Mouse (Mus musculus): ENCODE data around the gene P2ry6. TPM values are rescaled to one million over a fixed set of nuclear protein-coding genes. Genes with fewer than 3 reads are reported as not detected.

P2ry6 gene
- 4.9 and 6.3 TPM in 2 replicates for polyA plus RNA-seq (2015; fragmentation: Nextera tagmentation; extraction: Ambion mirVana)

DNA sequence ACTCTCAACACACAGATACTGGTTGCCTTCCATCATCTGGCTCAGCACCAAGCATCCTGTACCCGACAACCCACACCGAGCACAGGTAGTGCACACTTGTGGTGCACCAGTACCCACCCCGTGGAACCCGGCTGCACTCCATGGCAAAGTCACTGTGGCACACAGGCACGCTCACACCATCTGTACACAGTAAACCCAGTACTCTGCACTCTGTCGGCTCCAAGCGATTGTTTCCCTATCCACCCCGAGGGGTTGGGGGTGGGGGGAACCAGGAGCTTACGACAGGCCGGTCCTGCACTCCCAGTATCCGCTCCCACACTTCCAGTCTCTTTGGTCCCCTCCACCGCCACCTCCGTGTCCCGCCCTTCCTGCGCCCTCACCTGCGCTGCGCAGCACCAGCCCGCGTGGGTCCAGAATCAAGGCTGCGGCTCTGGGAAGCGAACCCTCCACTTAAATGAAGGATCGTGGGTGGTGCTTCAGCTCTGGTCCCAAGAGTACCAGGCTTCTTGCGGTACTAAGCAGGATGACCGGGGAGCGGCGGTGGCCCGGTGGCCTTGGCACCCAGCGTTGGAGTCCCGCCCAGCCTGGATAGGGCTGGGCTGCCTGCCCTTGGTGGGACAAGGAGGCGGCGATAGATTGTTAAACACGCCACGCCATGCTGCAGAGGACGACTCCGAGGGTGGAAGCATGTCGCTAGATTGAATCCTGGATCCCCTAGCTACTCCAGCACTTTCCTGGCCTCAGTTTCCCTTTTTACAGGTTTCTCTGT, at the start of gene P2ry6:
P2ry6 (minus strand) TSS at position 515 of the 769 bp plus-strand sequence.
- WGBS (ENCODE audit: insufficient replicate concordance): 6% methylated on average over 35 of the region's 36 CpGs
- Histone ChIP-seq H3K4me1 (ENCODE audit: control insufficient read depth, low read depth, low read length) (peaks cover 7% of the 10 kb centered on the region; the same call in 1 of the 2 replicates), H3K36me3 (ENCODE audit: control insufficient read depth, insufficient read depth) (no peaks in the 10 kb centered on the region), H3K27me3 (ENCODE audit: control insufficient read depth, insufficient read depth, low read depth, low read length) (peaks cover 19% of the 10 kb centered on the region), H3K4me2 (ENCODE audit: low read depth, low read length) (peak within 1 kb of the TSS; percentile 51), H3K4me3 (ENCODE audit: low read depth, low read length) (peak within 1 kb of the TSS; percentile 36), H3K9me3 (replicated peaks; ENCODE audit: control insufficient read depth, low read length) (no peaks in the 10 kb centered on the region), H3K27ac (ENCODE audit: low read length) (no peak within 1 kb of the TSS), H3K9ac (ENCODE audit: low read depth, low read length) (no peak within 1 kb of the TSS; the same call in 1 of the 2 replicates)
- 0 out of 2 replicates have a peak, but pooled peaks have one; percentile 9 for ATAC-seq (ENCODE audit: low read depth)

- ATAC-seq (ENCODE audit: low read depth): no peak
Measured at GRCm38 (mm10) chr7:101017492-101017891, 43.0 kb upstream of the P2ry6 start.

GRCm38 (mm10) chr7:101017021-101017461, 42.6 kb upstream of the P2ry6 start:
- no peak overlapping the region for H3K9ac ChIP-seq (ENCODE audit: low read depth, low read length)
- no peak overlapping the region for H3K4me3 ChIP-seq (ENCODE audit: low read depth, low read length)
- H3K36me3 ChIP-seq (ENCODE audit: control insufficient read depth, insufficient read depth): no peaks in the 10 kb centered on the region
- WGBS (ENCODE audit: insufficient replicate concordance): 61% methylated on average over 7 of the region's 7 CpGs
- H3K27ac ChIP-seq (ENCODE audit: low read length): no peak overlapping the region
- H3K4me2 ChIP-seq (ENCODE audit: low read depth, low read length): no peak overlapping the region
- no peaks in the 10 kb centered on the region for H3K9me3 ChIP-seq (replicated peaks; ENCODE audit: control insufficient read depth, low read length)
- ATAC-seq (ENCODE audit: low read depth): no peak
- H3K4me1 ChIP-seq (ENCODE audit: control insufficient read depth, low read depth, low read length): no peaks in the 10 kb centered on the region
- H3K27me3 ChIP-seq (ENCODE audit: control insufficient read depth, insufficient read depth, low read depth, low read length): peaks cover under 1% of the 10 kb centered on the region; the same call in 1 of the 2 replicates

More at GRCm38 (mm10) chr7:101017492-101017891, 43.0 kb upstream of the P2ry6 start:
- Histone ChIP-seq H3K27ac (ENCODE audit: low read length) (no peak overlapping the region), H3K36me3 (ENCODE audit: control insufficient read depth, insufficient read depth) (no peaks in the 10 kb centered on the region), H3K27me3 (ENCODE audit: control insufficient read depth, insufficient read depth, low read depth, low read length) (no peaks in the 10 kb centered on the region), H3K9me3 (replicated peaks; ENCODE audit: control insufficient read depth, low read length) (no peaks in the 10 kb centered on the region), H3K4me1 (ENCODE audit: control insufficient read depth, low read depth, low read length) (no peaks in the 10 kb centered on the region), H3K4me2 (ENCODE audit: low read depth, low read length) (no peak overlapping the region), H3K9ac (ENCODE audit: low read depth, low read length) (no peak overlapping the region), H3K4me3 (ENCODE audit: low read depth, low read length) (no peak overlapping the region)
- 50% methylated on average over 6 of the region's 6 CpGs for WGBS (ENCODE audit: insufficient replicate concordance)

DNA sequence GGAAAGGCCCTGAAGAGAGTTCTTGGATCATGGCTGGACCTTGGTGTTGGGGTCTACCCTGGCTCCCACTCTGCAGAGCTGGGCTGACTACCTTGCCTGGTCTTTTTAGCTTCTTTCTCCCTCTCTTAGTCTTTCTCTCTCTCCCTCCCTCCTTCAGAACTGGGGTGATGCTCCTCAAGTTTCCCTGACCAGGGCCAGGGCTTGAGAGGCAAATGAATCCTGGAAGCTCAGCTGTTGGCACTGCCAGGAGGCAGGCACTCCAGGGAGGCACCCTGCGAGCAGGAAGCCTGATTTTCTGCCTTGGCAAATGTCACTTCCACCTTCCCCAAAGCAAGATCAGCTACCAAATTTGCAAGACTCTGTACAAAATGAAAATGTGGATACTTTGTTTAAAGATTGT, 40.5 kb upstream of the P2ry6 start:
- 54% methylated on average over 1 of the region's 1 CpGs for WGBS (ENCODE audit: insufficient replicate concordance)
- Histone ChIP-seq H3K36me3 (ENCODE audit: control insufficient read depth, insufficient read depth) (no peaks in the 10 kb centered on the region), H3K4me3 (ENCODE audit: low read depth, low read length) (no peak overlapping the region), H3K9me3 (replicated peaks; ENCODE audit: control insufficient read depth, low read length) (no peaks in the 10 kb centered on the region), H3K9ac (ENCODE audit: low read depth, low read length) (no peak overlapping the region), H3K27ac (ENCODE audit: low read length) (no peak overlapping the region), H3K27me3 (ENCODE audit: control insufficient read depth, insufficient read depth, low read depth, low read length) (peaks cover 6% of the 10 kb centered on the region; the same call in 1 of the 2 replicates), H3K4me2 (ENCODE audit: low read depth, low read length) (no peak overlapping the region), H3K4me1 (ENCODE audit: control insufficient read depth, low read depth, low read length) (no peaks in the 10 kb centered on the region)
- no peak for ATAC-seq (ENCODE audit: low read depth)

DNA sequence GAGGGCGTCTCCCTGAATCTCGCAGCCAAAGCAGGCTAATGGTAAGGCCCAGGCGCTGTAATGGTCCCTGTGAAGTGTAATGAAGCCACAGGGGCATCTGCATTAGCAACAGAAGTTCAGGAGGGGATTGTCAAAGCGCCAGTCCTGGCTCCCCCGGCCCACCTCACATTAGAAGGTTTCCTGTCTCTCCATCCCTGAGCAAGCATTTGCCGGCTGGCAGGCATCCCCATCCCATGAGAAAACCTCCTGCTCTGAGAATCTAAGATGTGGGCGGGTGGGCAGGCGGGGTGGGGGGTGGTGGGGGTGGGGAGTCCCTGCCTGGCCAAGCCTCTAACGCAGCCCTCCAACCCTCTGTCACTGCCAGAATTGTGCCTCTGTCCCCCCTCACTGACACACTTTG, 39.6 kb upstream of the P2ry6 start:
- H3K36me3 ChIP-seq (ENCODE audit: control insufficient read depth, insufficient read depth): no peaks in the 10 kb centered on the region
- ATAC-seq (ENCODE audit: low read depth): no peak
- no peak overlapping the region for H3K4me3 ChIP-seq (ENCODE audit: low read depth, low read length)
- no peak overlapping the region for H3K27ac ChIP-seq (ENCODE audit: low read length)
- 56% methylated on average over 9 of the region's 9 CpGs for WGBS (ENCODE audit: insufficient replicate concordance)
- no peaks in the 10 kb centered on the region for H3K4me1 ChIP-seq (ENCODE audit: control insufficient read depth, low read depth, low read length)
- H3K9ac ChIP-seq (ENCODE audit: low read depth, low read length): no peak overlapping the region
- H3K27me3 ChIP-seq (ENCODE audit: control insufficient read depth, insufficient read depth, low read depth, low read length): peaks cover 9% of the 10 kb centered on the region
- H3K4me2 ChIP-seq (ENCODE audit: low read depth, low read length): no peak overlapping the region
- H3K9me3 ChIP-seq (replicated peaks; ENCODE audit: control insufficient read depth, low read length): no peaks in the 10 kb centered on the region

DNA sequence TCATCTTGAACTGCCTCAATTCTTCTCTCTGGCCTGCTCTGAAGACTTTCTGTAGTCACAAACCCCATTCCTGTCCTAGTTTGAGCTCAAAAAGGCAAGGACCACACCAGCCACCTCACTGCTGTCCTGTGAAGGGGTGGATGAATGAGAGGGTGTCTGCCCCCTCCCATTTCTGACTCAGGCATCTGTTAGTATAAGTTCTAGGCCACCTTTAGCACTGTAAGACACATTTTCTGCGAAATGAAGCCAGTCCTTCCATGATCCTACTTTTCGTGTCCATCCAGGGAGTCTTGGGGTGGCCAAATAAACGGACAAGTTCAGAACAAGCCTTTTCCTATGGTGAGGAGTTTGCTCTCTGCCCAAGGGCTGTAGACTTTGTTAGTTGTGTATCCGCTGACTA, 38.1 kb upstream of the P2ry6 start, which contains the start of gene P2ry2:
P2ry2 (minus strand) TSS at position 326 of the 400 bp plus-strand sequence.
- peak within 1 kb of the TSS; percentile 58 for H3K4me2 ChIP-seq (ENCODE audit: low read depth, low read length)
- H3K9me3 ChIP-seq (replicated peaks; ENCODE audit: control insufficient read depth, low read length): no peaks in the 10 kb centered on the region
- WGBS (ENCODE audit: insufficient replicate concordance): 56% methylated on average over 4 of the region's 4 CpGs
- H3K27me3 ChIP-seq (ENCODE audit: control insufficient read depth, insufficient read depth, low read depth, low read length): peaks cover 9% of the 10 kb centered on the region
- H3K9ac ChIP-seq (ENCODE audit: low read depth, low read length): peak within 1 kb of the TSS; percentile 5; the same call in 1 of the 2 replicates
- no peaks in the 10 kb centered on the region for H3K36me3 ChIP-seq (ENCODE audit: control insufficient read depth, insufficient read depth)
- H3K4me3 ChIP-seq (ENCODE audit: low read depth, low read length): peak within 1 kb of the TSS; percentile 48
- peak within 1 kb of the TSS; percentile 63 for H3K27ac ChIP-seq (ENCODE audit: low read length)
- no peaks in the 10 kb centered on the region for H3K4me1 ChIP-seq (ENCODE audit: control insufficient read depth, low read depth, low read length)
- ATAC-seq (ENCODE audit: low read depth): no peak

DNA sequence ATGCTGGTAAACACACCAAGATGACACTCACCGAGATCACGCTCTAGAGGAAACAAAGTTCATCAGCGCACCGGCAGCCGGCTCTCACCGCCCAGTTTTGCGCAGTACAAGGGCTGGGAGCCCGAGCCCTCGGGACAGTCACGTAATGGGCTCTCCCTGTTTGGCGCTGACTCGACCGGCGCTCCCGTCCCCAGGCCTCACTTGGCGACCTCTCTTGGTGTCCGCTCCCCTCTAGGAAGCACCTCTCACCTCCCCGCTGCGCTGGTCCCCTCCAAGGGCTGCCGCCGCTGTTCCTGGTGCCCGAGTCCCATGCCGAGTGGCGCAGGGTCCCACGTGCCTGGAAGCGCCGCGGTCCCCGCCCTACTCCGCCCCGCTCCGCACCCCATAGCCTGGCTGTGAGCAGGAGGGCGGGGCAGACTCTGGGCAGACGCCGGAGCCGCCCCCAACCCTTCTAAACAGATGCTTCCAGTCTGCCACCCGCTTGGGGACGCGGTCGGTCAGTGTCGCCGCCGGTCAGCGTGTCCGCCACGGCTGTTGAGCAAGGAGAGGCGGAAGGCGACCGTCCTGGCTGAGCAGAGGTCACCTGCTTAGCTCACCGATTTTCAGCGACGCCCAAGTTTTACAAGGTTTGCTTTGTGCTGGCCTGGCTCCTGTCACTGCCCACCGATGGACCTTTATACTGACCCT, 37.4 kb upstream of the P2ry6 start:
- no peaks in the 10 kb centered on the region for H3K4me1 ChIP-seq (ENCODE audit: control insufficient read depth, low read depth, low read length)
- whole genome bisulfite sequencing (ENCODE audit: insufficient replicate concordance): under 1% methylated on average over 53 of the region's 53 CpGs
- H3K4me2 ChIP-seq (ENCODE audit: low read depth, low read length): peak overlapping the region; percentile 58
- H3K4me3 ChIP-seq (ENCODE audit: low read depth, low read length): peak overlapping the region; percentile 48
- peak overlapping the region; percentile 5; the same call in 1 of the 2 replicates for H3K9ac ChIP-seq (ENCODE audit: low read depth, low read length)
- peak overlapping the region; percentile 63 for H3K27ac ChIP-seq (ENCODE audit: low read length)
- no peaks in the 10 kb centered on the region for H3K36me3 ChIP-seq (ENCODE audit: control insufficient read depth, insufficient read depth)
- peak; percentile 94 for ATAC-seq (ENCODE audit: low read depth)
- peaks cover 9% of the 10 kb centered on the region for H3K27me3 ChIP-seq (ENCODE audit: control insufficient read depth, insufficient read depth, low read depth, low read length)
- H3K9me3 ChIP-seq (replicated peaks; ENCODE audit: control insufficient read depth, low read length): no peaks in the 10 kb centered on the region

- Histone ChIP-seq H3K27ac (ENCODE audit: low read length) (no peak overlapping the region), H3K4me2 (ENCODE audit: low read depth, low read length) (peak overlapping the region; percentile 58), H3K9ac (ENCODE audit: low read depth, low read length) (no peak overlapping the region), H3K4me1 (ENCODE audit: control insufficient read depth, low read depth, low read length) (no peaks in the 10 kb centered on the region), H3K27me3 (ENCODE audit: control insufficient read depth, insufficient read depth, low read depth, low read length) (peaks cover 9% of the 10 kb centered on the region), H3K36me3 (ENCODE audit: control insufficient read depth, insufficient read depth) (no peaks in the 10 kb centered on the region), H3K4me3 (ENCODE audit: low read depth, low read length) (no peak overlapping the region), H3K9me3 (replicated peaks; ENCODE audit: control insufficient read depth, low read length) (no peaks in the 10 kb centered on the region)
- WGBS (ENCODE audit: insufficient replicate concordance): 50% methylated on average over 3 of the region's 3 CpGs
- no peak for ATAC-seq (ENCODE audit: low read depth)
Measured at GRCm38 (mm10) chr7:101010741-101011140, 36.3 kb upstream of the P2ry6 start.

Data from liver, embryonic 16.5 days (tissue).